Mouse (Mus musculus): Measurements from ENCODE around the gene C5ar1. TPM values are rescaled to one million over a fixed set of nuclear protein-coding genes. Genes with fewer than 3 reads are reported as not detected.

The C5ar1 gene
- polyA plus RNA-seq, 1 experiment from 2014 or later: 0.83 TPM

DNA sequence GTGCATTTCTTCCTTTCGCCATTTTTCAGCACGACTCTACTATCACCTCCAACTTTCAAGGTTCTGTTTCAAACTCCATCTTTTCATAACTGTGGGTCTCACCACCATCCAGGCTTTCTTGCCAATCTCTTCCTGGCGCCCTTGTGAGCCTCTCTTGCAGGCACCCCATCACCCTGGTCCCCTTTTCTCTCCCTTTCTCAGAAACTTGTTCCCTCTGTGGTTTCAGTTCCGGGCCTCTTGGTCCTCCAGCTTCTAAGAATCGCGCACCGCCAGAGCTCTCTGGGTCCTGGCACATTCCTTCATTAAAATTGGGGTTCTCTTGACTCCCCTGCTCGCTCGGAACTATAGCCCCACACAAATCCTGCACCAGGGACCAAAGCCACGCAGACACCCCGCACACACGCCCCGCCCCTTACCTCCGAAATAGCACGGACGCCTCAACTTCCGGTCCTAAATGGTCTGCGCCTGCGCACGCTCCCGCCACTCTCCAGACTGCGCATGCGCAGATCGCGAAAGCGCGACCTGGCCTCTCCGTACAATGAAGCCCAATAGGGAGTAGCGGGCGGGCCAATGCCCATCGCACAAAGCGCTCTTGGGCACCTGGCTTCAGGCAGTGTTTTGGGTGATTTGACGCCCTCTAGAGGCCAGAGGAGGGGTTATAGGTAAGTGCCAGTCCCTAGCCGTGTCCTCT is 37.6 kb downstream of the C5ar1 start, which contains the start of gene Dhx34:
Gene Dhx34 (minus strand): TSS at position 456 of the 691 bp plus-strand sequence.
- H3K9ac ChIP-seq (replicated peaks; ENCODE audit: low read depth, low read length): peak within 1 kb of the TSS; percentile 55
- peak within 1 kb of the TSS; percentile 78 for H3K4me2 ChIP-seq (ENCODE audit: low read depth, low read length)
- no peaks in the 10 kb centered on the region for H3K27me3 ChIP-seq (ENCODE audit: control insufficient read depth, insufficient read depth, low read length)
- H3K4me3 ChIP-seq (ENCODE audit: low read depth, low read length): peak within 1 kb of the TSS; percentile 57
- no peaks in the 10 kb centered on the region for H3K36me3 ChIP-seq (ENCODE audit: control insufficient read depth, insufficient read depth, low read length)
- peak within 1 kb of the TSS; percentile 56 for H3K27ac ChIP-seq (ENCODE audit: low read depth, low read length)
- peaks cover 7% of the 10 kb centered on the region; the same call in 1 of the 2 replicates for H3K4me1 ChIP-seq (ENCODE audit: control insufficient read depth, insufficient read depth, low read length)
- 2% methylated on average over 34 of the region's 34 CpGs for WGBS
- no peaks in the 10 kb centered on the region for H3K9me3 ChIP-seq (ENCODE audit: control insufficient read depth, low read length)
- ATAC-seq (ENCODE audit: low read depth): peak; percentile 96

DNA sequence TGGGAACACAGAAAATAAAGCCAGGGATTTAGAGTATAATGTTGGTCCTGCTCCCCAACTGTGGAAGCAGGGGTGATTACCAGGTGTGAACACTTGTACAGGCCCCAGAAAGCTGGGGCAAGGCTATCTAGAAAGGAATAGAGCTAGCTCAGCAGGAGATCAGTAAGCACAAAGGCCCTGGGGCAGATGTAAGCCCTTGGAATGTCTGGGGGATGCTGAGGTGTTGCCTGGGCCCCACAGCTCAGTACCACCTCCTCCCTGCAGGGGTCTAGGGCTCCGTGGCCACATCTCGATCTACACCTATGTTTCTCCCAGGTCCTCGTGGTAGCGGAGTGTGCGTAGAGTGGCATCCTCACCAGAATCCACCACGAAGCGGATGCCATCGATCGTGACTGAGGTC is 45.4 kb downstream of the C5ar1 start:
- 92% methylated on average over 9 of the region's 9 CpGs for WGBS

DNA sequence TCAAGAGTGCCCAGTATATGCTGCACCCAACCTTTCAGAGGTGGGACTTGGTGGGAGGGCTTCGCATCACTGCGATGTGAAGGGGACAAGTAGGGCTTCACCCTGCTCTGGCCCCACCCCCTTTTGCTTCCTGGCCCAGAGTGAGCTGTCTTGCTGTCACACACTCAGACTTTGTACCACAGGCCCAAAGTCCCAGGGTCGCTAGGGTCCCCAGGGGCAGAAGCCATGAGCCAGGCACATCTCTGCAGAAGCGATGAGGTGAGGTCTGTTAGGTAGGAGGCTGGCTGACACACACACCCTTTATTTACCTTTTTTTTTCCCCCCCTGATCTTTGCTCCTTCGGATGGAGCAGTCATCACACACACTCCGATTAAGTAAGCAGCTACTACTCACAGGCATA is 46.1 kb downstream of the C5ar1 start:
- H3K4me2 ChIP-seq (ENCODE audit: low read depth, low read length): no peak overlapping the region
- WGBS: 91% methylated on average over 6 of the region's 6 CpGs
- H3K36me3 ChIP-seq (ENCODE audit: control insufficient read depth, insufficient read depth, low read length): peaks cover 54% of the 10 kb centered on the region
- H3K4me1 ChIP-seq (ENCODE audit: control insufficient read depth, insufficient read depth, low read length): no peaks in the 10 kb centered on the region
- H3K9ac ChIP-seq (replicated peaks; ENCODE audit: low read depth, low read length): no peak overlapping the region
- ATAC-seq (ENCODE audit: low read depth): no peak
- no peaks in the 10 kb centered on the region for H3K9me3 ChIP-seq (ENCODE audit: control insufficient read depth, low read length)
- no peaks in the 10 kb centered on the region for H3K27me3 ChIP-seq (ENCODE audit: control insufficient read depth, insufficient read depth, low read length)
- H3K27ac ChIP-seq (ENCODE audit: low read depth, low read length): no peak overlapping the region
- no peak overlapping the region for H3K4me3 ChIP-seq (ENCODE audit: low read depth, low read length)

More for the DNA sequence above, 45.4 kb downstream of the C5ar1 start:
- Histone ChIP-seq H3K4me1 (ENCODE audit: control insufficient read depth, insufficient read depth, low read length) (no peaks in the 10 kb centered on the region), H3K27me3 (ENCODE audit: control insufficient read depth, insufficient read depth, low read length) (no peaks in the 10 kb centered on the region), H3K9ac (replicated peaks; ENCODE audit: low read depth, low read length) (no peak overlapping the region), H3K4me3 (ENCODE audit: low read depth, low read length) (no peak overlapping the region), H3K36me3 (ENCODE audit: control insufficient read depth, insufficient read depth, low read length) (peaks cover 51% of the 10 kb centered on the region), H3K27ac (ENCODE audit: low read depth, low read length) (no peak overlapping the region), H3K4me2 (ENCODE audit: low read depth, low read length) (no peak overlapping the region), H3K9me3 (ENCODE audit: control insufficient read depth, low read length) (no peaks in the 10 kb centered on the region)
- no peak for ATAC-seq (ENCODE audit: low read depth)

DNA sequence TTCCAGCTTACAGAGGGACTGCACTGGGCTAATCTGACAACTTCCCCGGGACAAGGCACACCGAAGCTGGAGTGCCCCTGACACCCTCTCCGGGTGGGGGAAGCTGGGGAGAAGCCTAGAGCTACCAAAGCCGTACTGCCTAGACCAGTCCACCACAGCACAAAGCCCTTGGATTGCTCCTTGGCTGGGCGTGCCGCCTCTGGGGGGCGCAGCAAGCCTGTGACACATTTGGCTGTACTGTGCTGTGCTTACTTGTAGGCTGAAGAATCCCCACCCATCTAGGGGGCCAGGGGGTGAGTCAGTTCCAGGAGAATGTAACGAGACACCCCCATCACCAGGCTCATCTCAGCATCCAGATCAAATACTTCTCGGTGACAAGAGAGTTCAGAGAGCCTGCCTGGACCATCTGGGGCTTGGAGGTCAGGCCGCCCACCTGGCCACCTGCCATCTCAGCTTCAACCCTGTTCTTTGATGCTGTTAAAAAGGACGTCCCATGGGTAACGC is 48.4 kb downstream of the C5ar1 start:
- H3K27ac ChIP-seq (ENCODE audit: low read depth, low read length): no peak overlapping the region
- no peaks in the 10 kb centered on the region for H3K27me3 ChIP-seq (ENCODE audit: control insufficient read depth, insufficient read depth, low read length)
- no peaks in the 10 kb centered on the region for H3K4me1 ChIP-seq (ENCODE audit: control insufficient read depth, insufficient read depth, low read length)
- WGBS: 86% methylated on average over 12 of the region's 12 CpGs
- ATAC-seq (ENCODE audit: low read depth): no peak
- H3K4me3 ChIP-seq (ENCODE audit: low read depth, low read length): no peak overlapping the region
- H3K9me3 ChIP-seq (ENCODE audit: control insufficient read depth, low read length): no peaks in the 10 kb centered on the region
- no peak overlapping the region for H3K9ac ChIP-seq (replicated peaks; ENCODE audit: low read depth, low read length)
- no peak overlapping the region for H3K4me2 ChIP-seq (ENCODE audit: low read depth, low read length)
- peaks cover 51% of the 10 kb centered on the region for H3K36me3 ChIP-seq (ENCODE audit: control insufficient read depth, insufficient read depth, low read length)

DNA sequence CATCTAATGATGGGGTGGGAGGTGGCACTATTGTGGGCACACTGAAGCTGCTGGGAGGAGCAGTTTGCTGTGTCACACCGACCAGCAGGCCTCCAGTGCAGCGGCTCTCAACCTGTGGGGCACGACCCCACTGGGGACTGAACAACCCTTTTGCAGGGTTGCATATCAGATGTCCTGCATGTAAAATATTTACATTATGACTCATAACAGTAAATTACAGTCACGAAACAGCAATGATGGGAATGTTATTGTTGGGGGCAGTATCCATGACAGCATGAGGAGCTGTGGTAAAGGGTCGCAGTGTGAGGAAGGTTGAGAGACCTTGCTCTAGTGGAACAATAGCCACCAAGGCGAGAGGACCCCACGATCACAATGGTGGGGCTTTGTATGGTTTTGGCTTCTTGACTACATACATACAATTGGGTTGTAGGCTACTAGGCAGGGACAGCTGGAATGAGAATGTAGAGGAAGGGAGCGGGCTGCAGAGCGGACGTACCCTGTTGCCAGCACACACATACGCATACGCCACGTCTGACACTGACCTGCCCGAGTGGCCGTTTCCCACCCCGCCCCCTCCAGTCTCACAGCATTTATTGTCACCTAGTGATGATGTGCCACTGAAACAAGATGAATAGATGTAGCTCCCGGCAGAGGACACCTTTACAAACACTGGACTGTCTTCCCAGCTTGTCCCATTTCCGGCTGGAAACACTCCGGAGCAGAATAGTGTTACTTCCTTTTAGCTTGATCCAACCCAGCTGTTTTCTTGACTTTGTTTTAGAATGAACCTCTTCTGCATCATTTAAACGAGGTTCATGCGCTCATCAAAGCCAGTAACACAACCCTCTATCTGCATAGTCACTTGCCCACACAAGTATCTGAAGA is 50.3 kb downstream of the C5ar1 start:
- no peak overlapping the region for H3K27ac ChIP-seq (ENCODE audit: low read depth, low read length)
- no peak overlapping the region for H3K4me3 ChIP-seq (ENCODE audit: low read depth, low read length)
- H3K36me3 ChIP-seq (ENCODE audit: control insufficient read depth, insufficient read depth, low read length): peaks cover 42% of the 10 kb centered on the region
- H3K4me2 ChIP-seq (ENCODE audit: low read depth, low read length): no peak overlapping the region
- no peaks in the 10 kb centered on the region for H3K9me3 ChIP-seq (ENCODE audit: control insufficient read depth, low read length)
- 90% methylated on average over 21 of the region's 21 CpGs for WGBS
- H3K9ac ChIP-seq (replicated peaks; ENCODE audit: low read depth, low read length): no peak overlapping the region
- H3K27me3 ChIP-seq (ENCODE audit: control insufficient read depth, insufficient read depth, low read length): no peaks in the 10 kb centered on the region
- H3K4me1 ChIP-seq (ENCODE audit: control insufficient read depth, insufficient read depth, low read length): no peaks in the 10 kb centered on the region
- no peak for ATAC-seq (ENCODE audit: low read depth)

DNA sequence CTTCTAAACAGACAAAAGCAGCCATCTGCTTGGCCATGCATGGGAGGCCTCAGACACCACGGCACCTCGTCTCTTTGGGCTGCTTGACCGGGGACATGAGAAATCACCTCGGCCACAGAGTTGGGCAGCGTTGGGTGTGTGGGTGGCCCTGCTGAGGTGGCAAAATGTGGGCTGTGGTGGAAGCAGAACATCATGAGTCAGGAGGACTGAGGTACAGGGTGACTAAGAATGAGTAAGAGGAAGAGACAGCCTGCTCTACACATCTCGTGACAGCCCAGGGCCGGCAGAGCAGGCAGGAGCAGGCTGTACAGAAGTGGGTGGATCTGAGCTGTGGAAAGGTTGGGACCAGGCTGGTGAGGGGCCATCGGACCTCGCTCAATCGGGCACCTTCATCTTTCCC is 51.8 kb downstream of the C5ar1 start:
- H3K36me3 ChIP-seq (ENCODE audit: control insufficient read depth, insufficient read depth, low read length): peaks cover 42% of the 10 kb centered on the region
- no peaks in the 10 kb centered on the region for H3K4me1 ChIP-seq (ENCODE audit: control insufficient read depth, insufficient read depth, low read length)
- H3K9me3 ChIP-seq (ENCODE audit: control insufficient read depth, low read length): no peaks in the 10 kb centered on the region
- no peaks in the 10 kb centered on the region for H3K27me3 ChIP-seq (ENCODE audit: control insufficient read depth, insufficient read depth, low read length)
- no peak overlapping the region for H3K4me3 ChIP-seq (ENCODE audit: low read depth, low read length)
- ATAC-seq (ENCODE audit: low read depth): no peak
- no peak overlapping the region for H3K4me2 ChIP-seq (ENCODE audit: low read depth, low read length)
- WGBS: 96% methylated on average over 10 of the region's 10 CpGs
- no peak overlapping the region for H3K27ac ChIP-seq (ENCODE audit: low read depth, low read length)
- H3K9ac ChIP-seq (replicated peaks; ENCODE audit: low read depth, low read length): no peak overlapping the region

DNA sequence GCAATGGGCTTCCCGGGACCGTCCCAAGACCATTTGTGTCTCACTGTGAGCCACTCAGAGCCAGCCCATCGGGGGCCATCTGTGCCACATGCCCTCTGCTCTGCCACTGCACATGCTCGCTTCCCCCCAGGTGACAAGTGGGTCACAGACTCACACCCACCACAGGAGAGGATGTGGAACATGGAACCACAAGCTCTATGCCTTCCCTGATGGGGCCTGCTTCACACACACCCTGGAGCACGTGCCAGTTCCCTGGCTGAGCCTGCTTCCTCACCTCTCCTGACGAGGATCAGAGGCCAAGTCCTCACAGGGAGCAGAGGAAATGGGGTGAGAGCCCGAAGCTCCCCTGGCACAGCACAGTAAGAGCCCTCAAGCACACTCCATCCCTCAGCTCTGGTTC is 52.3 kb downstream of the C5ar1 start:
- Histone ChIP-seq H3K27me3 (ENCODE audit: control insufficient read depth, insufficient read depth, low read length) (no peaks in the 10 kb centered on the region), H3K4me1 (ENCODE audit: control insufficient read depth, insufficient read depth, low read length) (no peaks in the 10 kb centered on the region), H3K36me3 (ENCODE audit: control insufficient read depth, insufficient read depth, low read length) (peaks cover 45% of the 10 kb centered on the region), H3K4me3 (ENCODE audit: low read depth, low read length) (no peak overlapping the region), H3K9me3 (ENCODE audit: control insufficient read depth, low read length) (no peaks in the 10 kb centered on the region), H3K4me2 (ENCODE audit: low read depth, low read length) (no peak overlapping the region), H3K27ac (ENCODE audit: low read depth, low read length) (no peak overlapping the region), H3K9ac (replicated peaks; ENCODE audit: low read depth, low read length) (no peak overlapping the region)
- ATAC-seq (ENCODE audit: low read depth): no peak
- WGBS: 89% methylated on average over 7 of the region's 7 CpGs

DNA sequence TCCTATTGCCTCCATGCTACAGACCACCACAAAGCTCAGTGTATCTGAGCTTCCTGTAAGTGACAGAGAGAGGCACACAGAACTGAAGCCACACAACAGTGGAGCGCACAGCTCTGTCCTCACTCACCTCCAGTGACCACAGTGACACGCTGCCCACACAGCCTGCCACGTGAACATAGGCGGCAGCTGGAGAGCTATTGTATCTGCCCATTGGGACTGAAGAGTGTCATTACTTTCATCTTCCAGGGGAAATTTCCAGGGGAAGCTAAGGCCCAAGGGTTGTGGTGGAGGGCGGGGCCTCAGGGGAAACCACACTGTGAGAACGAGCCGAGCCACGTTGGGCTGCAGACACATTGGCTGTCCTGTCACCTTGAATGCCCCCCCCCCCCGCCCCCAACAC is 54.5 kb downstream of the C5ar1 start:
- 82% methylated on average over 9 of the region's 9 CpGs for WGBS
- H3K27ac ChIP-seq (ENCODE audit: low read depth, low read length): no peak overlapping the region
- no peaks in the 10 kb centered on the region for H3K9me3 ChIP-seq (ENCODE audit: control insufficient read depth, low read length)
- no peak overlapping the region for H3K4me3 ChIP-seq (ENCODE audit: low read depth, low read length)
- no peak overlapping the region for H3K4me2 ChIP-seq (ENCODE audit: low read depth, low read length)
- H3K4me1 ChIP-seq (ENCODE audit: control insufficient read depth, insufficient read depth, low read length): no peaks in the 10 kb centered on the region
- no peak for ATAC-seq (ENCODE audit: low read depth)
- H3K9ac ChIP-seq (replicated peaks; ENCODE audit: low read depth, low read length): no peak overlapping the region
- no peaks in the 10 kb centered on the region for H3K27me3 ChIP-seq (ENCODE audit: control insufficient read depth, insufficient read depth, low read length)
- H3K36me3 ChIP-seq (ENCODE audit: control insufficient read depth, insufficient read depth, low read length): peaks cover 52% of the 10 kb centered on the region

DNA sequence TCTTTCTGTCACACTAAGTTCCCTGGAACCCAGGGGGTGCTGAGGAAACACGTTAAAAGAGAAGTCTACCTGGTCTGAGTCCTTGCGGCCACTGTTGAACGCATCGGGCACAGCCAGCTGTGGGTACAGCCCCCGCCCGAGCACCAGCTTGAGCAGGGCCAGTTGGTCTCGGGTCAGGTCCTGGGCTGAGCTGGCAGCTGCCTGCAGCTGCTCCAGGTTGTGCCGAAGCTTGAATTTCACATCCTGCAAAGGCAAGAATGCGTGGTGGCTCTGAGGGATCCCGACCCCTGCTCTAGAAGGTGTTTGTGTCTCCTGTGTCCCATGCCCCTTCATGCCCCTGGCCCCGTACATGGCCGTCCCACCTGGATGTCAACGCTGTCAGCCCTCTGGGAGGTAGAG is 55.8 kb downstream of the C5ar1 start:
- no peak for ATAC-seq (ENCODE audit: low read depth)
- no peak overlapping the region for H3K27ac ChIP-seq (ENCODE audit: low read depth, low read length)
- 96% methylated on average over 13 of the region's 13 CpGs for WGBS
- H3K9ac ChIP-seq (replicated peaks; ENCODE audit: low read depth, low read length): no peak overlapping the region
- H3K36me3 ChIP-seq (ENCODE audit: control insufficient read depth, insufficient read depth, low read length): peaks cover 56% of the 10 kb centered on the region
- no peak overlapping the region for H3K4me3 ChIP-seq (ENCODE audit: low read depth, low read length)
- H3K4me2 ChIP-seq (ENCODE audit: low read depth, low read length): no peak overlapping the region
- H3K4me1 ChIP-seq (ENCODE audit: control insufficient read depth, insufficient read depth, low read length): no peaks in the 10 kb centered on the region
- H3K27me3 ChIP-seq (ENCODE audit: control insufficient read depth, insufficient read depth, low read length): no peaks in the 10 kb centered on the region
- no peaks in the 10 kb centered on the region for H3K9me3 ChIP-seq (ENCODE audit: control insufficient read depth, low read length)
